In the genomic region with DNA sequence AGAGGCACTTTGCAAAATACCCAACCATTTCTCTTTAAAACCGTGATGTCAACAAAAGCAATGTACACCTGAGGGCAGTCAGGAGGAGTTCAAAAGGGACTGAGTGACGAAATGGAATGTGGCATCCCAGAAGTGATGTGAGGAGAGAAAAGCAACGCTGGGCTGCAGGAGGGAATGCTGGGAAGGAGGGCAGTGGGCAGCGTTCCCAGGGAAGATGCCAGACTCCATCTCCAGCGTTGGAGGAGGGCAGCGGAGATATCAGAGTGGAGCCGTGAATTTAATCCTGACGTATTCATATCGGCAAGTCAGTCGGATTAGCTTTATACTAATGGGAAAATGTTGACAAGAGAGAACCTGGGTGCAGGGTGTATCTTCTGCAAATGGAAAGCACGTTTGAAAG, we compare ENCODE assay signal across 25 mouse cellular contexts.
DNase-seq lines count a peak whose midpoint lies in the region; TF ChIP-seq lines count a peak whose summit lies in the region.
"Had no signal": no experiment of that assay in that cellular context is flagged by ENCODE, and none has a peak within 500 bp of the region (broad histone marks: within the 10 kb centered on the region; RNA-seq: fewer than 3 reads in every experiment).

No protein-coding gene starts in this region.

- no peak for TF ChIP-seq POLR2A in cerebellum, adult 2 months (IDR thresholded peaks at IDR 0.05; ENCODE audit: borderline replicate concordance, insufficient read depth, low read length)
- no peak for TF ChIP-seq POLR2A in heart, adult 2 months (IDR thresholded peaks at IDR 0.05; ENCODE audit: insufficient read depth, low read depth, low read length)

- H3K27me3 ChIP-seq in cerebellum, adult 2 months (ENCODE audit: control insufficient read depth, insufficient read depth, low read length) = no peaks in the 10 kb centered on the region
- H3K27me3 ChIP-seq in heart, adult 2 months (ENCODE audit: control insufficient read depth, insufficient read depth, low read length) = no peaks in the 10 kb centered on the region; the same call in 1 of the 2 replicates
- H3K27me3 ChIP-seq: embryonic facial prominence, embryonic 13.5 days; forebrain, embryonic 12.5 days; forebrain, embryonic 15.5 days; heart, embryonic 12.5 days; heart, embryonic 15.5 days had no signal

- no peaks in the 10 kb centered on the region for H3K79me2 ChIP-seq in heart, adult 2 months (replicated peaks; ENCODE audit: control insufficient read depth, insufficient read depth, low read length)

- H3K4me1 ChIP-seq in cerebellum, adult 2 months (ENCODE audit: control insufficient read depth, insufficient read depth, low read length) = no peaks in the 10 kb centered on the region
- no peaks in the 10 kb centered on the region for H3K4me1 ChIP-seq in heart, adult 2 months (ENCODE audit: control insufficient read depth, insufficient read depth, low read length)
- H3K4me1 ChIP-seq: embryonic facial prominence, embryonic 10.5 days; forebrain, embryonic 12.5 days; forebrain, embryonic 15.5 days; heart, embryonic 12.5 days; heart, embryonic 15.5 days had no signal

- WGBS in cerebellum, adult 2 months = 38% methylated on average over 11 of the region's 11 CpGs
- WGBS in heart, adult 2 months = 67% methylated on average over 11 of the region's 11 CpGs

- no peak for TF ChIP-seq EP300 in heart, adult 2 months (IDR thresholded peaks at IDR 0.05; ENCODE audit: insufficient read depth, low read depth, low read length)

- intact Hi-C loops in left cerebral cortex, postnatal 4 days (cut with DNase I) = no loop called here
- intact Hi-C loops in heart, postnatal 14 days (cut with DNase I) = no loop called here
- intact Hi-C loops in heart, adult 2 months (cut with DNase I) = no loop called here

- no peaks in the 10 kb centered on the region for H3K36me3 ChIP-seq in heart, adult 2 months (ENCODE audit: control insufficient read depth, insufficient read depth, low read length)
- H3K36me3 ChIP-seq: embryonic facial prominence, embryonic 10.5 days; embryonic facial prominence, embryonic 13.5 days; forebrain, embryonic 12.5 days; forebrain, embryonic 15.5 days; heart, embryonic 12.5 days; heart, embryonic 15.5 days had no signal

- DNase-seq in left cerebral cortex, postnatal 4 days = peak; percentile 27
- DNase-seq in left cerebral cortex, adult 8-10 months (ENCODE audit: low spot score in 2 of 2) = no peak
- peak; percentile 28 to 32 for DNase-seq in cerebellum, adult 2 months
- peak; percentile 4 for DNase-seq in cerebellum, adult 9-11 months
- peak; percentile 41 to 64 for DNase-seq in cerebellum, postnatal 25 days
- no peak for DNase-seq in heart, postnatal 14 days
- DNase-seq in heart, adult 2 months = no peak
- DNase-seq in gastrocnemius, adult 8-10 months (ENCODE audit: low spot score in 2 of 2) = no peak
- DNase-seq: adrenal gland, adult 8-10 months; adrenal gland, postnatal 25 days; embryo, embryonic 11 days; gastrocnemius, postnatal 10 days; gastrocnemius, postnatal 36 days; heart, postnatal 10 days; heart, postnatal 4 days; kidney, adult 18-20 months had no signal

- no peak for TF ChIP-seq CTCF in cerebellum, adult 2 months (IDR thresholded peaks at IDR 0.05; ENCODE audit: borderline replicate concordance, insufficient read depth, low read depth, low read length)
- no peak for TF ChIP-seq CTCF in heart, adult 2 months (IDR thresholded peaks at IDR 0.05)

- H3K27ac ChIP-seq in cerebellum, adult 2 months (ENCODE audit: insufficient read depth, low read length) = no peak overlapping the region
- H3K27ac ChIP-seq in heart, adult 2 months = no peak overlapping the region
- H3K27ac ChIP-seq: embryonic facial prominence, embryonic 10.5 days; embryonic facial prominence, embryonic 13.5 days; forebrain, embryonic 12.5 days; forebrain, embryonic 15.5 days; heart, embryonic 15.5 days; hindbrain, embryonic 14.5 days; hindbrain, postnatal 0 days had no signal

- H3K4me3 ChIP-seq in cerebellum, adult 2 months (replicated peaks; ENCODE audit: insufficient read depth, low read depth, low read length) = peak overlapping the region; percentile 1
- H3K4me3 ChIP-seq in heart, adult 2 months = no peak overlapping the region
- H3K4me3 ChIP-seq: embryonic facial prominence, embryonic 10.5 days; embryonic facial prominence, embryonic 13.5 days; erythroblast, embryonic 14.5 days; forebrain, embryonic 12.5 days; forebrain, embryonic 15.5 days; heart, embryonic 12.5 days; heart, embryonic 15.5 days had no signal

- H3K9ac ChIP-seq in heart, adult 2 months (ENCODE audit: low read depth, low read length) = no peak overlapping the region
- H3K9ac ChIP-seq: embryonic facial prominence, embryonic 13.5 days; forebrain, embryonic 12.5 days; forebrain, embryonic 15.5 days; heart, embryonic 12.5 days; heart, embryonic 15.5 days; hindbrain, embryonic 14.5 days had no signal

Comparison
In these comparisons a context has a peak if more than half of its experiments do, and no peak if none do; other contexts are left out.
1. DNase-seq: peak in left cerebral cortex, postnatal 4 days (single experiment), cerebellum, adult 2 months (2 of 2), cerebellum, adult 9-11 months (single experiment) and cerebellum, postnatal 25 days (2 of 2); none in left cerebral cortex, adult 8-10 months (0 of 2), heart, postnatal 14 days (0 of 2), heart, adult 2 months (0 of 2) and gastrocnemius, adult 8-10 months (0 of 2).